Mouse (Mus musculus) lung, postnatal 0 days (tissue): Measurements from ENCODE around the gene Clmp.

Source experiments
- CTCF ChIP-seq: IDR thresholded peaks from 2 replicates; pipeline ENCODE4 v1.5.1; 2016; ENCODE audit warnings: antibody characterized with exemption, mild to moderate bottlenecking
- EP300 ChIP-seq: IDR thresholded peaks from 2 replicates; pipeline ENCODE4 v1.6.1; 2016; ENCODE audit warnings: antibody characterized with exemption, mild to moderate bottlenecking, control low read depth

DNA sequence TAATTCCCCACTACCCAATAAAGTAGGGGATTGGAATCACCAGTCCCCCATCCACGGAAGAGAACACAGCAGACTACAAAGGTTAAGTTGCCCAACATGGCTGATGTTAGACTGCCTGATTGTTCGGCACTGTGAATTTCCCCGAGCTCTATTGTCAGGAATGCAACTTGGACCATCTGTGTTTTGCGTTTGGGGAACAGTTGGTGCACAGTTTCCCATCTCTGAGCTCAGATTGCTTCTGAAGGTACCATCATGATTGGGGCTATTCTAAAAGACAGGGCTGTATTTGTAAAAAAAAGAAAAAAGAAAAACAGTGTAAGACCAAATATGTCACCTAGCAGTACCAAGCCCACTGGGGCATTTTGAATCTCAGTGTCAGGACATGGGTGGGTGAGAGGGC lies 141.6 kb downstream of the Clmp start:
- TF ChIP-seq CTCF (no peak), EP300 (no peak)
